Mouse (Mus musculus): ENCODE results near the gene Cacna1a. TPM values are rescaled to one million over a fixed set of nuclear protein-coding genes. Genes with fewer than 3 reads are reported as not detected.

Gene Cacna1a
- polyA plus RNA-seq, 1 experiment, result 10.5 TPM

- H3K27me3 ChIP-seq (ENCODE audit: control insufficient read depth, insufficient read depth, low read length), result no peaks in the 10 kb centered on the region
- H3K27ac ChIP-seq (ENCODE audit: control insufficient read depth, insufficient read depth, low read length), result no peak overlapping the region
- no peak for TF ChIP-seq POLR2A (IDR thresholded peaks at IDR 0.05; ENCODE audit: control insufficient read depth, extremely low read depth, insufficient read depth, low read length, poor library complexity)
- no peak for TF ChIP-seq CTCF (IDR thresholded peaks at IDR 0.05; ENCODE audit: borderline replicate concordance, control insufficient read depth, extremely low read depth, insufficient read depth, low read length, poor library complexity)
- no peaks in the 10 kb centered on the region for H3K4me1 ChIP-seq (replicated peaks; ENCODE audit: control insufficient read depth, insufficient read depth, low read length)
- H3K4me3 ChIP-seq (ENCODE audit: control insufficient read depth, insufficient read depth, low read length), result no peak overlapping the region
- WGBS, result 81% methylated on average over 4 of the region's 4 CpGs
- DNase-seq, result no peak
- no peaks in the 10 kb centered on the region for H3K36me3 ChIP-seq (ENCODE audit: control insufficient read depth, insufficient read depth, low read length)
These were observed 17.3 kb upstream of the Cacna1a start for GRCm38 (mm10) chr8:84370972-84371371.

- no peak for DNase-seq
- Histone ChIP-seq H3K27me3 (ENCODE audit: control insufficient read depth, insufficient read depth, low read length) (no peaks in the 10 kb centered on the region), H3K27ac (ENCODE audit: control insufficient read depth, insufficient read depth, low read length) (no peak overlapping the region), H3K36me3 (ENCODE audit: control insufficient read depth, insufficient read depth, low read length) (no peaks in the 10 kb centered on the region), H3K4me1 (replicated peaks; ENCODE audit: control insufficient read depth, insufficient read depth, low read length) (no peaks in the 10 kb centered on the region), H3K4me3 (ENCODE audit: control insufficient read depth, insufficient read depth, low read length) (no peak overlapping the region)
- TF ChIP-seq POLR2A (IDR thresholded peaks at IDR 0.05; ENCODE audit: control insufficient read depth, extremely low read depth, insufficient read depth, low read length, poor library complexity), result no peak
- TF ChIP-seq CTCF (IDR thresholded peaks at IDR 0.05; ENCODE audit: borderline replicate concordance, control insufficient read depth, extremely low read depth, insufficient read depth, low read length, poor library complexity), result no peak
- WGBS, result 50% methylated on average over 5 of the region's 5 CpGs
These were observed 13.2 kb upstream of the Cacna1a start for GRCm38 (mm10) chr8:84375038-84375437.

GRCm38 (mm10) chr8:84375803-84376202, 12.4 kb upstream of the Cacna1a start:
- DNase-seq, result no peak
- TF ChIP-seq POLR2A (IDR thresholded peaks at IDR 0.05; ENCODE audit: control insufficient read depth, extremely low read depth, insufficient read depth, low read length, poor library complexity) (no peak), CTCF (IDR thresholded peaks at IDR 0.05; ENCODE audit: borderline replicate concordance, control insufficient read depth, extremely low read depth, insufficient read depth, low read length, poor library complexity) (no peak)
- no peak overlapping the region for H3K27ac ChIP-seq (ENCODE audit: control insufficient read depth, insufficient read depth, low read length)
- no peaks in the 10 kb centered on the region for H3K4me1 ChIP-seq (replicated peaks; ENCODE audit: control insufficient read depth, insufficient read depth, low read length)
- 84% methylated on average over 5 of the region's 5 CpGs for WGBS
- H3K27me3 ChIP-seq (ENCODE audit: control insufficient read depth, insufficient read depth, low read length), result no peaks in the 10 kb centered on the region
- H3K4me3 ChIP-seq (ENCODE audit: control insufficient read depth, insufficient read depth, low read length), result no peak overlapping the region
- H3K36me3 ChIP-seq (ENCODE audit: control insufficient read depth, insufficient read depth, low read length), result no peaks in the 10 kb centered on the region

- Histone ChIP-seq H3K27me3 (ENCODE audit: control insufficient read depth, insufficient read depth, low read length) (no peaks in the 10 kb centered on the region), H3K4me1 (replicated peaks; ENCODE audit: control insufficient read depth, insufficient read depth, low read length) (no peaks in the 10 kb centered on the region), H3K27ac (ENCODE audit: control insufficient read depth, insufficient read depth, low read length) (no peak overlapping the region), H3K36me3 (ENCODE audit: control insufficient read depth, insufficient read depth, low read length) (no peaks in the 10 kb centered on the region), H3K4me3 (ENCODE audit: control insufficient read depth, insufficient read depth, low read length) (no peak overlapping the region)
- no peak for TF ChIP-seq POLR2A (IDR thresholded peaks at IDR 0.05; ENCODE audit: control insufficient read depth, extremely low read depth, insufficient read depth, low read length, poor library complexity)
- no peak for TF ChIP-seq CTCF (IDR thresholded peaks at IDR 0.05; ENCODE audit: borderline replicate concordance, control insufficient read depth, extremely low read depth, insufficient read depth, low read length, poor library complexity)
- DNase-seq, result no peak
- WGBS, result 80% methylated on average over 6 of the region's 6 CpGs
These were observed 11.7 kb upstream of the Cacna1a start for GRCm38 (mm10) chr8:84376564-84376963.

GRCm38 (mm10) chr8:84381676-84382075, 6.6 kb upstream of the Cacna1a start:
- WGBS, result 91% methylated on average over 7 of the region's 7 CpGs

GRCm38 (mm10) chr8:84388773-84389172, 533 bp downstream of the Cacna1a start:
- Histone ChIP-seq H3K4me3 (ENCODE audit: control insufficient read depth, insufficient read depth, low read length) (no peak overlapping the region), H3K27me3 (ENCODE audit: control insufficient read depth, insufficient read depth, low read length) (no peaks in the 10 kb centered on the region), H3K4me1 (replicated peaks; ENCODE audit: control insufficient read depth, insufficient read depth, low read length) (no peaks in the 10 kb centered on the region), H3K36me3 (ENCODE audit: control insufficient read depth, insufficient read depth, low read length) (no peaks in the 10 kb centered on the region), H3K27ac (ENCODE audit: control insufficient read depth, insufficient read depth, low read length) (no peak overlapping the region)
- 88% methylated on average over 9 of the region's 9 CpGs for WGBS
- DNase-seq, result no peak
- TF ChIP-seq CTCF (IDR thresholded peaks at IDR 0.05; ENCODE audit: borderline replicate concordance, control insufficient read depth, extremely low read depth, insufficient read depth, low read length, poor library complexity) (no peak), POLR2A (IDR thresholded peaks at IDR 0.05; ENCODE audit: control insufficient read depth, extremely low read depth, insufficient read depth, low read length, poor library complexity) (no peak)

More at GRCm38 (mm10) chr8:84381676-84382075, 6.6 kb upstream of the Cacna1a start:
- Histone ChIP-seq H3K36me3 (ENCODE audit: control insufficient read depth, insufficient read depth, low read length) (no peaks in the 10 kb centered on the region), H3K27ac (ENCODE audit: control insufficient read depth, insufficient read depth, low read length) (no peak overlapping the region), H3K4me3 (ENCODE audit: control insufficient read depth, insufficient read depth, low read length) (no peak overlapping the region), H3K27me3 (ENCODE audit: control insufficient read depth, insufficient read depth, low read length) (no peaks in the 10 kb centered on the region), H3K4me1 (replicated peaks; ENCODE audit: control insufficient read depth, insufficient read depth, low read length) (no peaks in the 10 kb centered on the region)
- no peak for DNase-seq
- TF ChIP-seq POLR2A (IDR thresholded peaks at IDR 0.05; ENCODE audit: control insufficient read depth, extremely low read depth, insufficient read depth, low read length, poor library complexity), result no peak
- no peak for TF ChIP-seq CTCF (IDR thresholded peaks at IDR 0.05; ENCODE audit: borderline replicate concordance, control insufficient read depth, extremely low read depth, insufficient read depth, low read length, poor library complexity)

- 95% methylated on average over 3 of the region's 3 CpGs for WGBS
- Histone ChIP-seq H3K4me1 (replicated peaks; ENCODE audit: control insufficient read depth, insufficient read depth, low read length) (no peaks in the 10 kb centered on the region), H3K27ac (ENCODE audit: control insufficient read depth, insufficient read depth, low read length) (no peak overlapping the region), H3K36me3 (ENCODE audit: control insufficient read depth, insufficient read depth, low read length) (no peaks in the 10 kb centered on the region), H3K4me3 (ENCODE audit: control insufficient read depth, insufficient read depth, low read length) (no peak overlapping the region), H3K27me3 (ENCODE audit: control insufficient read depth, insufficient read depth, low read length) (no peaks in the 10 kb centered on the region)
- DNase-seq, result no peak
- no peak for TF ChIP-seq POLR2A (IDR thresholded peaks at IDR 0.05; ENCODE audit: control insufficient read depth, extremely low read depth, insufficient read depth, low read length, poor library complexity)
These were observed 933 bp downstream of the Cacna1a start for GRCm38 (mm10) chr8:84389173-84389572.
